Comparison of ENCODE assay signal across 14 mouse cellular contexts in genomic region chr3:53376864-53377447, GRCm38 (mm10).
DNase-seq lines count a peak whose midpoint lies in the region; ATAC-seq and TF ChIP-seq lines count a peak whose summit lies in the region.
"Had no signal": no experiment of that assay in that cellular context is flagged by ENCODE, and none has a peak within 500 bp of the region (broad histone marks: within the 10 kb centered on the region; RNA-seq: fewer than 3 reads in every experiment).

No protein-coding gene starts in this region.

- no peak for DNase-seq in kidney, postnatal 14 days
- DNase-seq in forebrain, postnatal 0 days: peak; percentile 73
- DNase-seq in layer of hippocampus, postnatal 25 days (ENCODE audit: extremely low spot score in 1 of 2, low spot score in 1 of 2): peak; percentile 19 to 20
- peak; percentile 55 to 68 for DNase-seq in right cerebral cortex, postnatal 10 days (ENCODE audit: low spot score in 2 of 2)
- DNase-seq in T-cell, adult 2 months (ENCODE audit: low spot score): no peak
- DNase-seq in heart, postnatal 14 days: no peak
- DNase-seq: gastrocnemius, postnatal 36 days; kidney, postnatal 25 days had no signal

- no peak overlapping the region for H3K27ac ChIP-seq in kidney, embryonic 15.5 days
- H3K27ac ChIP-seq in forebrain, postnatal 0 days (ENCODE audit: low read depth, low read length): no peak overlapping the region
- H3K27ac ChIP-seq in intestine, postnatal 0 days (ENCODE audit: low read depth, low read length): no peak overlapping the region
- H3K27ac ChIP-seq: hindbrain, embryonic 14.5 days; lung, embryonic 15.5 days; stomach, postnatal 0 days had no signal

- TF ChIP-seq CTCF in forebrain, postnatal 0 days (IDR thresholded peaks at IDR 0.05; ENCODE audit: low read depth): no peak
- no peak for TF ChIP-seq CTCF in intestine, postnatal 0 days (IDR thresholded peaks at IDR 0.05; ENCODE audit: low read depth)

- no peaks in the 10 kb centered on the region for H3K36me3 ChIP-seq in kidney, embryonic 15.5 days
- H3K36me3 ChIP-seq in forebrain, postnatal 0 days (ENCODE audit: insufficient read depth): no peaks in the 10 kb centered on the region
- H3K36me3 ChIP-seq in intestine, postnatal 0 days (ENCODE audit: control insufficient read depth, insufficient read depth): no peaks in the 10 kb centered on the region
- H3K36me3 ChIP-seq: lung, embryonic 15.5 days had no signal

- 0 out of 2 replicates have a peak, but pooled peaks have one; percentile 22 for ATAC-seq in kidney, embryonic 15.5 days (replicated peaks; ENCODE audit: low FRiP score)
- ATAC-seq in forebrain, postnatal 0 days: peak; percentile 64
- ATAC-seq in intestine, postnatal 0 days: no peak
- ATAC-seq: activated CD4-positive, CD25-positive, alpha-beta regulatory T cell, adult 4 months had no signal

- H3K9me3 ChIP-seq in kidney, embryonic 15.5 days (replicated peaks): no peaks in the 10 kb centered on the region
- H3K9me3 ChIP-seq in forebrain, postnatal 0 days (ENCODE audit: low read length): no peaks in the 10 kb centered on the region
- no peaks in the 10 kb centered on the region for H3K9me3 ChIP-seq in intestine, postnatal 0 days (ENCODE audit: control insufficient read depth)
- H3K9me3 ChIP-seq: lung, embryonic 15.5 days had no signal

- no peaks in the 10 kb centered on the region for H3K27me3 ChIP-seq in kidney, embryonic 15.5 days
- no peaks in the 10 kb centered on the region; the same call in 1 of the 2 replicates for H3K27me3 ChIP-seq in forebrain, postnatal 0 days (ENCODE audit: insufficient read depth, low read length)
- H3K27me3 ChIP-seq in intestine, postnatal 0 days (replicated peaks; ENCODE audit: control insufficient read depth, insufficient read depth, low read length): no peaks in the 10 kb centered on the region
- H3K27me3 ChIP-seq: lung, embryonic 15.5 days had no signal

- H3K4me1 ChIP-seq in kidney, embryonic 15.5 days: 0 out of 2 replicates have a peak, but pooled peaks cover 4% of the 10 kb centered on the region
- H3K4me1 ChIP-seq in forebrain, postnatal 0 days (ENCODE audit: insufficient read depth): 0 out of 2 replicates have a peak, but pooled peaks cover 6% of the 10 kb centered on the region
- no peaks in the 10 kb centered on the region for H3K4me1 ChIP-seq in intestine, postnatal 0 days (replicated peaks; ENCODE audit: control insufficient read depth, insufficient read depth, low read length)
- H3K4me1 ChIP-seq: lung, embryonic 15.5 days had no signal

- H3K4me3 ChIP-seq in kidney, embryonic 15.5 days (replicated peaks): no peak overlapping the region
- no peak overlapping the region for H3K4me3 ChIP-seq in forebrain, postnatal 0 days (ENCODE audit: low read depth, low read length)
- H3K4me3 ChIP-seq in intestine, postnatal 0 days (ENCODE audit: low read depth, low read length): no peak overlapping the region
- H3K4me3 ChIP-seq: lung, embryonic 15.5 days had no signal

- no peak overlapping the region for H3K9ac ChIP-seq in kidney, embryonic 15.5 days
- H3K9ac ChIP-seq in forebrain, postnatal 0 days: no peak overlapping the region
- no peak overlapping the region for H3K9ac ChIP-seq in intestine, postnatal 0 days (ENCODE audit: low read depth, low read length)
- H3K9ac ChIP-seq: hindbrain, embryonic 14.5 days; lung, embryonic 15.5 days had no signal

- H3K4me2 ChIP-seq in kidney, embryonic 15.5 days: no peak overlapping the region
- H3K4me2 ChIP-seq in forebrain, postnatal 0 days (ENCODE audit: low read depth): no peak overlapping the region
- H3K4me2 ChIP-seq in intestine, postnatal 0 days (replicated peaks; ENCODE audit: low read depth): no peak overlapping the region
- H3K4me2 ChIP-seq: hindbrain, embryonic 14.5 days; lung, embryonic 15.5 days had no signal

- WGBS in kidney, embryonic 15.5 days: 69% methylated on average over 3 of the region's 3 CpGs
- WGBS in forebrain, postnatal 0 days: 57% methylated on average over 3 of the region's 3 CpGs
- WGBS in intestine, postnatal 0 days: 74% methylated on average over 3 of the region's 3 CpGs

- intact Hi-C loops in heart, postnatal 14 days (cut with DNase I): no loop called here

Comparison
In these comparisons a context has a peak if more than half of its experiments do, and no peak if none do; other contexts are left out.
1. DNase-seq: peak in forebrain, postnatal 0 days (single experiment), layer of hippocampus, postnatal 25 days (2 of 2) and right cerebral cortex, postnatal 10 days (2 of 2); none in kidney, postnatal 14 days (single experiment), T-cell, adult 2 months (single experiment) and heart, postnatal 14 days (0 of 2).